Mouse (Mus musculus): ENCODE data around the gene Basp1.

GRCm38 (mm10) chr15:25429007-25429406 is 15.4 kb upstream of the Basp1 start:
- no peak for TF ChIP-seq POLR2A (IDR thresholded peaks at IDR 0.05; ENCODE audit: insufficient read depth, low read depth, low read length)
- no peak for TF ChIP-seq CTCF (IDR thresholded peaks at IDR 0.05)
